Mouse (Mus musculus): Measurements from ENCODE around the gene Gabbr2. TPM values are rescaled to one million over a fixed set of nuclear protein-coding genes. Genes with fewer than 3 reads are reported as not detected.

Gene Gabbr2
- polyA plus RNA-seq, 1 experiment from 2014 or later: 0.14 TPM

- ATAC-seq: no peak
- WGBS: 95% methylated on average over 2 of the region's 2 CpGs
- H3K4me3 ChIP-seq (ENCODE audit: low read depth, low read length): no peak overlapping the region
Observed at GRCm38 (mm10) chr4:46772591-46772990, 219.1 kb downstream of the Gabbr2 start.

GRCm38 (mm10) chr4:46771116-46771515 lies 220.6 kb downstream of the Gabbr2 start:
- no peak overlapping the region for H3K27ac ChIP-seq (ENCODE audit: low read depth, low read length)
- no peaks in the 10 kb centered on the region for H3K4me1 ChIP-seq (replicated peaks; ENCODE audit: control insufficient read depth, insufficient read depth, low read length)
- TF ChIP-seq CTCF (IDR thresholded peaks at IDR 0.05; ENCODE audit: low read depth): no peak
- no peaks in the 10 kb centered on the region for H3K27me3 ChIP-seq (replicated peaks; ENCODE audit: control insufficient read depth, insufficient read depth, low read length)
- no peaks in the 10 kb centered on the region for H3K36me3 ChIP-seq (ENCODE audit: control insufficient read depth, insufficient read depth)
- no peaks in the 10 kb centered on the region for H3K9me3 ChIP-seq (ENCODE audit: control insufficient read depth)
- H3K4me2 ChIP-seq (replicated peaks; ENCODE audit: low read depth): no peak overlapping the region
- no peak for ATAC-seq
- no peak overlapping the region for H3K9ac ChIP-seq (ENCODE audit: low read depth, low read length)
- 85% methylated on average over 12 of the region's 12 CpGs for WGBS
- H3K4me3 ChIP-seq (ENCODE audit: low read depth, low read length): no peak overlapping the region

More at GRCm38 (mm10) chr4:46772591-46772990, 219.1 kb downstream of the Gabbr2 start:
- Histone ChIP-seq H3K9me3 (ENCODE audit: control insufficient read depth) (no peaks in the 10 kb centered on the region), H3K27ac (ENCODE audit: low read depth, low read length) (no peak overlapping the region), H3K4me2 (replicated peaks; ENCODE audit: low read depth) (no peak overlapping the region), H3K36me3 (ENCODE audit: control insufficient read depth, insufficient read depth) (no peaks in the 10 kb centered on the region), H3K27me3 (replicated peaks; ENCODE audit: control insufficient read depth, insufficient read depth, low read length) (no peaks in the 10 kb centered on the region), H3K4me1 (replicated peaks; ENCODE audit: control insufficient read depth, insufficient read depth, low read length) (no peaks in the 10 kb centered on the region), H3K9ac (ENCODE audit: low read depth, low read length) (no peak overlapping the region)
- no peak for TF ChIP-seq CTCF (IDR thresholded peaks at IDR 0.05; ENCODE audit: low read depth)

- Histone ChIP-seq H3K27me3 (replicated peaks; ENCODE audit: control insufficient read depth, insufficient read depth, low read length) (no peaks in the 10 kb centered on the region), H3K4me3 (ENCODE audit: low read depth, low read length) (no peak overlapping the region), H3K9me3 (ENCODE audit: control insufficient read depth) (no peaks in the 10 kb centered on the region), H3K27ac (ENCODE audit: low read depth, low read length) (no peak overlapping the region), H3K4me1 (replicated peaks; ENCODE audit: control insufficient read depth, insufficient read depth, low read length) (no peaks in the 10 kb centered on the region), H3K36me3 (ENCODE audit: control insufficient read depth, insufficient read depth) (no peaks in the 10 kb centered on the region), H3K9ac (ENCODE audit: low read depth, low read length) (no peak overlapping the region), H3K4me2 (replicated peaks; ENCODE audit: low read depth) (no peak overlapping the region)
- WGBS: 86% methylated on average over 2 of the region's 2 CpGs
- no peak for ATAC-seq
- TF ChIP-seq CTCF (IDR thresholded peaks at IDR 0.05; ENCODE audit: low read depth): no peak
Observed at GRCm38 (mm10) chr4:46770635-46771034, 221.0 kb downstream of the Gabbr2 start.

- ATAC-seq: no peak
- no peaks in the 10 kb centered on the region for H3K36me3 ChIP-seq (ENCODE audit: control insufficient read depth, insufficient read depth)
- H3K9me3 ChIP-seq (ENCODE audit: control insufficient read depth): no peaks in the 10 kb centered on the region
- H3K27ac ChIP-seq (ENCODE audit: low read depth, low read length): no peak overlapping the region
- WGBS: 81% methylated on average over 8 of the region's 8 CpGs
- no peak overlapping the region for H3K4me2 ChIP-seq (replicated peaks; ENCODE audit: low read depth)
- no peak overlapping the region for H3K9ac ChIP-seq (ENCODE audit: low read depth, low read length)
- H3K4me3 ChIP-seq (ENCODE audit: low read depth, low read length): no peak overlapping the region
- no peaks in the 10 kb centered on the region for H3K4me1 ChIP-seq (replicated peaks; ENCODE audit: control insufficient read depth, insufficient read depth, low read length)
- no peak for TF ChIP-seq CTCF (IDR thresholded peaks at IDR 0.05; ENCODE audit: low read depth)
- H3K27me3 ChIP-seq (replicated peaks; ENCODE audit: control insufficient read depth, insufficient read depth, low read length): no peaks in the 10 kb centered on the region
Observed at GRCm38 (mm10) chr4:46770090-46770489, 221.6 kb downstream of the Gabbr2 start.

GRCm38 (mm10) chr4:46766326-46766725 lies 225.3 kb downstream of the Gabbr2 start:
- no peak for ATAC-seq
- H3K36me3 ChIP-seq (ENCODE audit: control insufficient read depth, insufficient read depth): no peaks in the 10 kb centered on the region
- H3K4me2 ChIP-seq (replicated peaks; ENCODE audit: low read depth): no peak overlapping the region
- H3K4me3 ChIP-seq (ENCODE audit: low read depth, low read length): no peak overlapping the region
- no peak overlapping the region for H3K9ac ChIP-seq (ENCODE audit: low read depth, low read length)
- H3K4me1 ChIP-seq (replicated peaks; ENCODE audit: control insufficient read depth, insufficient read depth, low read length): no peaks in the 10 kb centered on the region
- TF ChIP-seq CTCF (IDR thresholded peaks at IDR 0.05; ENCODE audit: low read depth): no peak
- no peaks in the 10 kb centered on the region for H3K27me3 ChIP-seq (replicated peaks; ENCODE audit: control insufficient read depth, insufficient read depth, low read length)
- WGBS: 84% methylated on average over 7 of the region's 7 CpGs
- H3K27ac ChIP-seq (ENCODE audit: low read depth, low read length): no peak overlapping the region
- no peaks in the 10 kb centered on the region for H3K9me3 ChIP-seq (ENCODE audit: control insufficient read depth)

GRCm38 (mm10) chr4:46759838-46760237 lies 231.8 kb downstream of the Gabbr2 start:
- 74% methylated on average over 1 of the region's 1 CpGs for whole genome bisulfite sequencing
- Histone ChIP-seq H3K9ac (ENCODE audit: low read depth, low read length) (no peak overlapping the region), H3K9me3 (ENCODE audit: control insufficient read depth) (no peaks in the 10 kb centered on the region), H3K4me3 (ENCODE audit: low read depth, low read length) (no peak overlapping the region), H3K4me1 (replicated peaks; ENCODE audit: control insufficient read depth, insufficient read depth, low read length) (no peaks in the 10 kb centered on the region), H3K27ac (ENCODE audit: low read depth, low read length) (no peak overlapping the region), H3K4me2 (replicated peaks; ENCODE audit: low read depth) (no peak overlapping the region), H3K36me3 (ENCODE audit: control insufficient read depth, insufficient read depth) (no peaks in the 10 kb centered on the region), H3K27me3 (replicated peaks; ENCODE audit: control insufficient read depth, insufficient read depth, low read length) (no peaks in the 10 kb centered on the region)
- ATAC-seq: no peak
- TF ChIP-seq CTCF (IDR thresholded peaks at IDR 0.05; ENCODE audit: low read depth): no peak
